Mouse (Mus musculus): ENCODE measurements around the gene Psmd9.

DNA sequence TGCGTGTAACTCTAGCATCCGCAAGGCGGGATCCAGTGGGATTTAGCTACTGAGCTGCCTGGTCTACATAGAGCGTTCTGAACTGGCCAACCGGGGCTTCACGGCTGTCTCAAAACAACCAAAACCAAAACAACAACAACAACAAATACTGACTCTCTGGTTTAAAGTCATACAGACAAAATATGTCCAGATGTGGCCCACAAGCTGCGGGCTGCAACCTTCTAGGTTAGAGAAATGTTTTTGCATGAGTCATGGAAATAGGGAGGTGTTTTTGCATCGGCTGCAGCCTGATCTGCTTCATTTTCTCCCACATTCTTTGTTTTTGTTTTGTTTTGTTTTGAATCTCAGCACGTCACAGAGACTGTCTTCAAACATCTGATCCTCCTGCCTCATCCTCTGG, 1.2 kb downstream of the Psmd9 start:
- TF ChIP-seq EP300 (optimal IDR thresholded peaks at IDR 0.05) (no peak), CTCF (IDR thresholded peaks at IDR 0.05; ENCODE audit: low read depth) (no peak)
